Mouse (Mus musculus): ENCODE results near the gene Sh3bgrl3. TPM values are rescaled to one million over a fixed set of nuclear protein-coding genes. Genes with fewer than 3 reads are reported as not detected.
A peak's percentile ranks its signal among the peaks of the same experiment; 100 is the strongest.

Sh3bgrl3 gene
- polyA plus RNA-seq, 2 experiments, result 325 to 532 TPM

GRCm38 (mm10) chr4:134128983-134129362 lies 384 bp upstream of the Sh3bgrl3 start:
- H3K4me1 ChIP-seq (ENCODE audit: control insufficient read depth, insufficient read depth, low read length), result peaks cover 22% of the 10 kb centered on the region
- 2% methylated on average over 14 of the region's 14 CpGs for WGBS
- peak overlapping the region; percentile 87 for H3K4me3 ChIP-seq (replicated peaks; ENCODE audit: low read length)
- H3K36me3 ChIP-seq (ENCODE audit: control insufficient read depth, insufficient read depth, low read length), result peaks cover 24% of the 10 kb centered on the region
- H3K9ac ChIP-seq (ENCODE audit: low read depth, low read length, severe bottlenecking), result peak overlapping the region; percentile 81
- H3K27ac ChIP-seq (replicated peaks; ENCODE audit: low read depth, low read length), result peak overlapping the region; percentile 89
- no peak for TF ChIP-seq POLR2A (IDR thresholded peaks at IDR 0.05; ENCODE audit: borderline replicate concordance, extremely low read depth, insufficient read depth, insufficient read length)
- no peaks in the 10 kb centered on the region for H3K9me3 ChIP-seq (ENCODE audit: control insufficient read depth, low read length)
- peak; percentile 50 for ATAC-seq (ENCODE audit: low FRiP score, low read depth)
- no peak for DNase-seq (ENCODE audit: low spot score)
- no peaks in the 10 kb centered on the region for H3K27me3 ChIP-seq (ENCODE audit: control insufficient read depth, insufficient read depth, low read length)
- H3K4me2 ChIP-seq (replicated peaks; ENCODE audit: low read depth, low read length, severe bottlenecking), result peak overlapping the region; percentile 80

GRCm38 (mm10) chr4:134127793-134128192 lies 796 bp downstream of the Sh3bgrl3 start:
- no peak for TF ChIP-seq POLR2A (IDR thresholded peaks at IDR 0.05; ENCODE audit: borderline replicate concordance, extremely low read depth, insufficient read depth, insufficient read length)
- 56% methylated on average over 8 of the region's 8 CpGs for WGBS
- no peaks in the 10 kb centered on the region for H3K27me3 ChIP-seq (ENCODE audit: control insufficient read depth, insufficient read depth, low read length)
- H3K36me3 ChIP-seq (ENCODE audit: control insufficient read depth, insufficient read depth, low read length), result peaks cover 24% of the 10 kb centered on the region
- peak overlapping the region; percentile 81 for H3K9ac ChIP-seq (ENCODE audit: low read depth, low read length, severe bottlenecking)
- peak overlapping the region; percentile 87 for H3K4me3 ChIP-seq (replicated peaks; ENCODE audit: low read length)
- DNase-seq (ENCODE audit: low spot score) (no peak), ATAC-seq (ENCODE audit: low FRiP score, low read depth) (no peak)
- H3K9me3 ChIP-seq (ENCODE audit: control insufficient read depth, low read length), result no peaks in the 10 kb centered on the region
- H3K27ac ChIP-seq (replicated peaks; ENCODE audit: low read depth, low read length), result no peak overlapping the region
- peaks cover 22% of the 10 kb centered on the region for H3K4me1 ChIP-seq (ENCODE audit: control insufficient read depth, insufficient read depth, low read length)
- peak overlapping the region; percentile 80 for H3K4me2 ChIP-seq (replicated peaks; ENCODE audit: low read depth, low read length, severe bottlenecking)

- peaks cover 19% of the 10 kb centered on the region for H3K36me3 ChIP-seq (ENCODE audit: control insufficient read depth, insufficient read depth, low read length)
- peaks cover 22% of the 10 kb centered on the region for H3K4me1 ChIP-seq (ENCODE audit: control insufficient read depth, insufficient read depth, low read length)
- ATAC-seq (ENCODE audit: low FRiP score, low read depth) (no peak), DNase-seq (ENCODE audit: low spot score) (no peak)
- WGBS, result 76% methylated on average over 7 of the region's 7 CpGs
- no peak overlapping the region for H3K27ac ChIP-seq (replicated peaks; ENCODE audit: low read depth, low read length)
- no peak for TF ChIP-seq POLR2A (IDR thresholded peaks at IDR 0.05; ENCODE audit: borderline replicate concordance, extremely low read depth, insufficient read depth, insufficient read length)
- H3K4me3 ChIP-seq (replicated peaks; ENCODE audit: low read length), result peak overlapping the region; percentile 87; the same call in 1 of the 2 replicates
- peak overlapping the region; percentile 80 for H3K4me2 ChIP-seq (replicated peaks; ENCODE audit: low read depth, low read length, severe bottlenecking)
- peak overlapping the region; percentile 81; the same call in 1 of the 2 replicates for H3K9ac ChIP-seq (ENCODE audit: low read depth, low read length, severe bottlenecking)
- H3K27me3 ChIP-seq (ENCODE audit: control insufficient read depth, insufficient read depth, low read length), result no peaks in the 10 kb centered on the region
- H3K9me3 ChIP-seq (ENCODE audit: control insufficient read depth, low read length), result no peaks in the 10 kb centered on the region
Observed at GRCm38 (mm10) chr4:134127121-134127455, 1.5 kb downstream of the Sh3bgrl3 start.

GRCm38 (mm10) chr4:134126300-134127120 lies 2.1 kb downstream of the Sh3bgrl3 start:
- Histone ChIP-seq H3K36me3 (ENCODE audit: control insufficient read depth, insufficient read depth, low read length) (peaks cover 17% of the 10 kb centered on the region), H3K4me1 (ENCODE audit: control insufficient read depth, insufficient read depth, low read length) (peaks cover 22% of the 10 kb centered on the region), H3K27me3 (ENCODE audit: control insufficient read depth, insufficient read depth, low read length) (no peaks in the 10 kb centered on the region), H3K27ac (replicated peaks; ENCODE audit: low read depth, low read length) (no peak overlapping the region), H3K4me2 (replicated peaks; ENCODE audit: low read depth, low read length, severe bottlenecking) (no peak overlapping the region), H3K4me3 (replicated peaks; ENCODE audit: low read length) (no peak overlapping the region), H3K9me3 (ENCODE audit: control insufficient read depth, low read length) (no peaks in the 10 kb centered on the region), H3K9ac (ENCODE audit: low read depth, low read length, severe bottlenecking) (peak overlapping the region; percentile 21; the same call in 1 of the 2 replicates)
- ATAC-seq (ENCODE audit: low FRiP score, low read depth) (no peak), DNase-seq (ENCODE audit: low spot score) (no peak)
- no peak for TF ChIP-seq POLR2A (IDR thresholded peaks at IDR 0.05; ENCODE audit: borderline replicate concordance, extremely low read depth, insufficient read depth, insufficient read length)
- 85% methylated on average over 20 of the region's 21 CpGs for WGBS

- no peak for ATAC-seq (ENCODE audit: low FRiP score, low read depth)
- TF ChIP-seq POLR2A (IDR thresholded peaks at IDR 0.05; ENCODE audit: borderline replicate concordance, extremely low read depth, insufficient read depth, insufficient read length), result no peak
- DNase-seq (ENCODE audit: low spot score), result no peak
Observed at GRCm38 (mm10) chr4:134125383-134126060, 3.1 kb downstream of the Sh3bgrl3 start.

More at GRCm38 (mm10) chr4:134125383-134126060, 3.1 kb downstream of the Sh3bgrl3 start:
- WGBS, result 87% methylated on average over 15 of the region's 15 CpGs
- Histone ChIP-seq H3K9ac (ENCODE audit: low read depth, low read length, severe bottlenecking) (no peak overlapping the region), H3K36me3 (ENCODE audit: control insufficient read depth, insufficient read depth, low read length) (peaks cover 8% of the 10 kb centered on the region; the same call in 1 of the 2 replicates), H3K27me3 (ENCODE audit: control insufficient read depth, insufficient read depth, low read length) (no peaks in the 10 kb centered on the region), H3K9me3 (ENCODE audit: control insufficient read depth, low read length) (no peaks in the 10 kb centered on the region), H3K27ac (replicated peaks; ENCODE audit: low read depth, low read length) (no peak overlapping the region), H3K4me3 (replicated peaks; ENCODE audit: low read length) (no peak overlapping the region), H3K4me2 (replicated peaks; ENCODE audit: low read depth, low read length, severe bottlenecking) (no peak overlapping the region), H3K4me1 (ENCODE audit: control insufficient read depth, insufficient read depth, low read length) (peaks cover 22% of the 10 kb centered on the region)
